Mouse (Mus musculus) midbrain, embryonic 16.5 days (tissue): Measurements from ENCODE around the gene Snrnp40. TPM values are rescaled to one million over a fixed set of nuclear protein-coding genes. Genes with fewer than 3 reads are reported as not detected.

Experiments used
- ATAC-seq: fragments of 200-750 bp; cut with Nextera tagmentation; 2 replicates; pipeline ENCODE4 v1.8.0; 2017; ENCODE audit warnings: moderate TSS enrichment
- H3K27ac ChIP-seq: fragments of 300-500 bp; sonication (generic); 2 replicates; pipeline ENCODE4 v1.5.1; 2014; ENCODE audit warnings: mild to moderate bottlenecking, low read length, mixed read lengths
- H3K27me3 ChIP-seq: fragments of 300-500 bp; sonication (generic); 2 replicates; pipeline ENCODE4 v1.6.1; 2014; ENCODE audit warnings: low read depth, low read length, mixed read lengths; ENCODE audit not compliant: control insufficient read depth, insufficient read depth
- H3K36me3 ChIP-seq: fragments of 300-500 bp; sonication (generic); 2 replicates; pipeline ENCODE4 v1.6.1; 2014; ENCODE audit warnings: mild to moderate bottlenecking, low read length, moderate library complexity, mixed read lengths; ENCODE audit not compliant: control insufficient read depth, insufficient read depth
- H3K4me1 ChIP-seq: fragments of 300-500 bp; sonication (generic); 2 replicates; pipeline ENCODE4 v1.6.1; 2014; ENCODE audit warnings: mild to moderate bottlenecking, low read length, mixed read lengths; ENCODE audit not compliant: control insufficient read depth, insufficient read depth
- H3K4me2 ChIP-seq: fragments of 300-500 bp; sonication (generic); 2 replicates; pipeline ENCODE4 v1.6.1; 2014; ENCODE audit warnings: mild to moderate bottlenecking, low read length, mixed read lengths
- H3K4me3 ChIP-seq: fragments of 300-500 bp; sonication (generic); 2 replicates; pipeline ENCODE4 v1.5.1; 2014; ENCODE audit warnings: low read depth, mild to moderate bottlenecking, low read length, moderate library complexity, mixed read lengths
- H3K9ac ChIP-seq: fragments of 300-500 bp; sonication (generic); 2 replicates; pipeline ENCODE4 v1.6.1; 2014; ENCODE audit warnings: low read depth, low read length, mixed read lengths
- H3K9me3 ChIP-seq: fragments of 300-500 bp; sonication (generic); replicated peaks from 2 replicates; pipeline ENCODE4 v1.6.1; 2014; ENCODE audit warnings: mild to moderate bottlenecking, low read length, mixed read lengths; ENCODE audit not compliant: control insufficient read depth, poor library complexity, severe bottlenecking
- WGBS: fragments of 180-500 bp; shearing (Covaris S2); extraction: QIAGEN DNeasy Blood & Tissue Kit; methylation state at CpG from one replicate; pipeline ENCODE4 v1.1.7; 2014; 5-methylcytosine and 5-hydroxymethylcytosine counted together
- polyA plus RNA-seq: library from polyadenylated mRNA; unstranded; fragments of >200 nt; fragmentation: Nextera tagmentation; extraction: Ambion mirVana; gene quantifications from 2 replicates; pipeline ENCODE4 v1.2.1, GENCODE M21; 2015

Snrnp40 gene
- polyA plus RNA-seq = 84.2 and 94.5 TPM in 2 replicates

- H3K4me3 ChIP-seq = peak within 1 kb of the TSS; percentile 96
- H3K9me3 ChIP-seq = no peaks in the 10 kb centered on the region
- peak within 1 kb of the TSS; percentile 94 for H3K9ac ChIP-seq
- WGBS = under 1% methylated on average over 49 of the region's 49 CpGs
- H3K27me3 ChIP-seq = no peaks in the 10 kb centered on the region
- peaks cover 18% of the 10 kb centered on the region for H3K4me1 ChIP-seq
- peak within 1 kb of the TSS; percentile 88 for H3K27ac ChIP-seq
- ATAC-seq = peak; percentile 99
- H3K4me2 ChIP-seq = peak within 1 kb of the TSS; percentile 89
- peaks cover under 1% of the 10 kb centered on the region for H3K36me3 ChIP-seq
Measured at GRCm38 (mm10) chr4:130359486-130360237, at the start of gene Snrnp40, which contains the start of gene Zcchc17. TSS of gene Snrnp40 (plus strand) at chr4:130360132. TSS of gene Zcchc17 (minus strand) at chr4:130359943.

- no peak for ATAC-seq
- WGBS = 91% methylated on average over 3 of the region's 3 CpGs
- Histone ChIP-seq H3K4me3 (no peak overlapping the region), H3K4me2 (no peak overlapping the region), H3K9me3 (no peaks in the 10 kb centered on the region), H3K27me3 (no peaks in the 10 kb centered on the region), H3K27ac (no peak overlapping the region), H3K9ac (no peak overlapping the region), H3K4me1 (peaks cover 10% of the 10 kb centered on the region; the same call in 1 of the 2 replicates), H3K36me3 (peaks cover 12% of the 10 kb centered on the region; the same call in 1 of the 2 replicates)
Measured at GRCm38 (mm10) chr4:130312526-130312925, 47.4 kb upstream of the Snrnp40 start.

- H3K4me1 ChIP-seq = peaks cover 7% of the 10 kb centered on the region; the same call in 1 of the 2 replicates
- 94% methylated on average over 4 of the region's 4 CpGs for WGBS
- no peak overlapping the region for H3K4me3 ChIP-seq
- no peak overlapping the region for H3K4me2 ChIP-seq
- H3K36me3 ChIP-seq = peaks cover 13% of the 10 kb centered on the region; the same call in 1 of the 2 replicates
- H3K27me3 ChIP-seq = no peaks in the 10 kb centered on the region
- no peaks in the 10 kb centered on the region for H3K9me3 ChIP-seq
- H3K27ac ChIP-seq = no peak overlapping the region
- H3K9ac ChIP-seq = no peak overlapping the region
- ATAC-seq = no peak
Measured at GRCm38 (mm10) chr4:130313552-130313951, 46.4 kb upstream of the Snrnp40 start.

- no peaks in the 10 kb centered on the region for H3K27me3 ChIP-seq
- peaks cover 18% of the 10 kb centered on the region for H3K36me3 ChIP-seq
- WGBS = 72% methylated on average over 13 of the region's 13 CpGs
- peak; percentile 42; the same call in 1 of the 2 replicates for ATAC-seq
- no peak overlapping the region for H3K9ac ChIP-seq
- H3K27ac ChIP-seq = 0 out of 2 replicates have a peak overlapping the region, but pooled peaks have one; percentile 4
- no peak overlapping the region for H3K4me2 ChIP-seq
- H3K4me3 ChIP-seq = no peak overlapping the region
- no peaks in the 10 kb centered on the region for H3K9me3 ChIP-seq
- H3K4me1 ChIP-seq = no peaks in the 10 kb centered on the region
Measured at GRCm38 (mm10) chr4:130315771-130316527, 44.0 kb upstream of the Snrnp40 start.

GRCm38 (mm10) chr4:130316691-130317090 is 43.2 kb upstream of the Snrnp40 start:
- no peak overlapping the region for H3K4me3 ChIP-seq
- H3K27me3 ChIP-seq = no peaks in the 10 kb centered on the region
- H3K9me3 ChIP-seq = no peaks in the 10 kb centered on the region
- no peak overlapping the region for H3K27ac ChIP-seq
- no peak overlapping the region for H3K9ac ChIP-seq
- H3K4me2 ChIP-seq = no peak overlapping the region
- H3K36me3 ChIP-seq = peaks cover 18% of the 10 kb centered on the region
- WGBS = 76% methylated on average over 10 of the region's 10 CpGs
- H3K4me1 ChIP-seq = no peaks in the 10 kb centered on the region
- ATAC-seq = no peak

GRCm38 (mm10) chr4:130318122-130318521 is 41.8 kb upstream of the Snrnp40 start:
- peaks cover 15% of the 10 kb centered on the region for H3K36me3 ChIP-seq

GRCm38 (mm10) chr4:130319564-130319963 is 40.4 kb upstream of the Snrnp40 start:
- Histone ChIP-seq H3K36me3 (peaks cover 20% of the 10 kb centered on the region), H3K9me3 (no peaks in the 10 kb centered on the region), H3K4me3 (no peak overlapping the region), H3K4me2 (no peak overlapping the region), H3K4me1 (no peaks in the 10 kb centered on the region), H3K9ac (no peak overlapping the region), H3K27me3 (no peaks in the 10 kb centered on the region), H3K27ac (no peak overlapping the region)
- WGBS = 83% methylated on average over 7 of the region's 7 CpGs
- no peak for ATAC-seq

More at GRCm38 (mm10) chr4:130318122-130318521, 41.8 kb upstream of the Snrnp40 start:
- H3K27me3 ChIP-seq = no peaks in the 10 kb centered on the region
- WGBS = 71% methylated on average over 3 of the region's 3 CpGs
- no peak overlapping the region for H3K27ac ChIP-seq
- no peak for ATAC-seq
- H3K4me1 ChIP-seq = no peaks in the 10 kb centered on the region
- no peak overlapping the region for H3K9ac ChIP-seq
- no peaks in the 10 kb centered on the region for H3K9me3 ChIP-seq
- no peak overlapping the region for H3K4me3 ChIP-seq
- H3K4me2 ChIP-seq = no peak overlapping the region

- Histone ChIP-seq H3K36me3 (peaks cover 25% of the 10 kb centered on the region), H3K4me2 (no peak overlapping the region), H3K27me3 (no peaks in the 10 kb centered on the region), H3K4me1 (no peaks in the 10 kb centered on the region), H3K27ac (no peak overlapping the region), H3K4me3 (no peak overlapping the region), H3K9ac (no peak overlapping the region), H3K9me3 (no peaks in the 10 kb centered on the region)
- 92% methylated on average over 7 of the region's 7 CpGs for WGBS
- no peak for ATAC-seq
Measured at GRCm38 (mm10) chr4:130321640-130322039, 38.3 kb upstream of the Snrnp40 start.

- no peaks in the 10 kb centered on the region for H3K27me3 ChIP-seq
Measured at GRCm38 (mm10) chr4:130322567-130322966, 37.4 kb upstream of the Snrnp40 start.

More at GRCm38 (mm10) chr4:130322567-130322966, 37.4 kb upstream of the Snrnp40 start:
- no peak for ATAC-seq
- H3K36me3 ChIP-seq = peaks cover 29% of the 10 kb centered on the region
- WGBS = 84% methylated on average over 7 of the region's 7 CpGs
- H3K27ac ChIP-seq = no peak overlapping the region
- H3K4me1 ChIP-seq = no peaks in the 10 kb centered on the region
- H3K9ac ChIP-seq = no peak overlapping the region
- no peaks in the 10 kb centered on the region for H3K9me3 ChIP-seq
- no peak overlapping the region for H3K4me2 ChIP-seq
- H3K4me3 ChIP-seq = no peak overlapping the region
